Mouse (Mus musculus) heart, adult 10 weeks (tissue): Measurements from ENCODE around the gene Ndrg4. TPM values are rescaled to one million over a fixed set of nuclear protein-coding genes. Genes with fewer than 3 reads are reported as not detected.

Experiments used
- polyA plus RNA-seq: library from polyadenylated mRNA; stranded (reverse); fragments of 350-450 nt; fragmentation: Illumina TruSeq; extraction: RNeasy Lipid Tissue Mini Kit (QIAGEN cat#74804); gene quantifications from one replicate; pipeline ENCODE4 v1.2.3, GENCODE M21; 2014; ENCODE audit warnings: low read depth, low replicate concordance

Gene Ndrg4
- 311 TPM for polyA plus RNA-seq

DNA sequence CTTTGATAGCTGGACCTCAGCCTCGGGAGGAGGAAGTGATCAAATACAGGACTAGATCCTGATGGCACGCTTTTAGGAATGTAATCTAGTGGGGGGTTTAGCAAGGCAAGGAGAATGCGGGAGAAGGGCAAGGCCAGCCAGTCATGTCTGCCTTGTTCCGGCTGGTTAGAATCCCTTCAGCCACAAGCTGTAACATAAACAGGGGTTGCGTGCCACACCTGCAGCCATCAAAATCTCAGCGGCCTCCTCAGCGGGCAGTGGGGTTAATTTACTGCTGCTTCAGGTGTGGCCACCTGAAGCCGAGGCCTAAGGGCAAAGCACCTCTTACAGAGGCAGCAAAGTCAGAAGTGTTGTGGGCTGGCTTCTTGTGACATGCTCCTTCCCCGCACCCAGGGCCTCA is at the start of gene Ndrg4:
Gene Ndrg4 (plus strand): TSS at position 350 of the 400 bp plus-strand sequence.

DNA sequence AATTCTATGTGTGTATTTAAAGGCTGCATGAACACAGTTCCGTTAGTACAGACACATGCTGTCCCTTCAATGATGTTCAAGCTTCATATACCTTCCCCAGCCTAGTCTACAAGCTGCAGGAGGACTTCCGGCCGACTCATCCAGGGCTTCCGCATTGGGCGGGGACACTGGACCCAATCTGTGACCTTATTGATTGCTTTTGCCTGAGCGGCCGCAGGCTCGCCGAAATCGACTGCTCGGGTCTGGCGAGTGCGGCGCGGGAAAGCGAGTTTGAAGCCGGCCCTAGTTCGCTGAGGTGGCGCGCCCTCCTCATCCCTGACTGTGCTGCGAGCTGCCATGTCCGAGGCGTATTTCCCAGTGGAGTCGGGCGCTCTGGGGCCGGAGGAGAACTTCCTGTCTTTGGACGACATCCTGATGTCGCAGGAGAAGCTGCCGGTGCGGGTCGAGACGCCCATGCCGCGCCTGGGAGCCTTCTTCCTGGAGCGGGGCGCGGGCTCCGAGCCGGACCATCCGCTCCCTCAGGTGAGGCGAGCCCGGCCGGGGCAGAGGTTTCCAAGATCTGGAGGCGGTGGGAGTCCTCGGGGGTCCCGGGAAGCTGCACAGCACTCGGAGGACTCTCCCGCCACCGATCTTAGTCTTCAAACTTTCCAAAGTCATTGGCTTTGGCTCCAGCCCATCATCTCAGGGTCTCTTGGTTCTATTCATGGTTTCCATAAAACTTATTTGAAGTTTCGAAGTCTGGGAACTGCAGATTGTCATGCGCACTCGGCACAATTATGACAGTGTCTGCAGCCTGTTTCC is 43.3 kb upstream of the Ndrg4 start, which contains the start of gene Gins3:
Gene Gins3 (plus strand): TSS at position 192 of the 801 bp plus-strand sequence.

GRCm38 (mm10) chr8:95715676-95716531 is 39.1 kb downstream of the Ndrg4 start, which contains the start of gene Setd6:
Gene Setd6, plus strand, starts transcription at chr8:95715881.

Other genes with a start within 250 kb of the Ndrg4 start
- 33.0 TPM for gene Cfap20, start 242.1 kb upstream of the Ndrg4 start, polyA plus RNA-seq
- gene Csnk2a2, start 186.9 kb upstream of the Ndrg4 start, polyA plus RNA-seq, result 26.7 TPM
- gene Ccdc113, start 142.9 kb upstream of the Ndrg4 start, polyA plus RNA-seq, result not detected
- not detected for gene Prss54, start 100.6 kb upstream of the Ndrg4 start, polyA plus RNA-seq
- 1.4 TPM for gene Gins3, start 43.5 kb upstream of the Ndrg4 start, polyA plus RNA-seq
- gene Setd6, start 38.9 kb downstream of the Ndrg4 start, polyA plus RNA-seq, result 31.6 TPM
- gene Cnot1, start 130.5 kb downstream of the Ndrg4 start, polyA plus RNA-seq, result 74.4 TPM
- 68.0 TPM for gene Sap18b, start 148.4 kb downstream of the Ndrg4 start, polyA plus RNA-seq
- gene Slc38a7, start 176.6 kb downstream of the Ndrg4 start, polyA plus RNA-seq, result 13.9 TPM
- 814 TPM for gene Got2, start 211.6 kb downstream of the Ndrg4 start, polyA plus RNA-seq